Mouse (Mus musculus) liver, adult 2 months (tissue): ENCODE measurements around the gene Cwc22.

ENCODE experiments used
- CTCF ChIP-seq: fragments of 200-500 bp; IDR thresholded peaks from 2 replicates; pipeline ENCODE4 v1.5.1; 2011; ENCODE audit warnings: low read depth, low read length, control low read depth
- POLR2A ChIP-seq: fragments of 200-500 bp; IDR thresholded peaks from 2 replicates; pipeline ENCODE4 v1.6.1; 2011; ENCODE audit warnings: low read length, control low read depth; ENCODE audit not compliant: insufficient read depth; ENCODE audit errors: extremely low read depth

GRCm38 (mm10) chr2:77959341-77959740 lies 13.2 kb upstream of the Cwc22 start:
- TF ChIP-seq POLR2A (no peak), CTCF (no peak)
